Mouse (Mus musculus) spleen, adult 2 months (tissue): ENCODE results near the gene Gpatch2.

Experiments
- CTCF ChIP-seq: fragments of 200-500 bp; IDR thresholded peaks from 2 replicates; pipeline ENCODE4 v1.5.1; 2011; ENCODE audit warnings: mild to moderate bottlenecking, inconsistent platforms; ENCODE audit not compliant: insufficient read depth, insufficient read length, insufficient replicate concordance; ENCODE audit errors: extremely low read depth
- POLR2A ChIP-seq: fragments of 200-500 bp; IDR thresholded peaks from 2 replicates; pipeline ENCODE4 v1.6.1; 2011; ENCODE audit warnings: low read depth, low read length, inconsistent platforms

DNA sequence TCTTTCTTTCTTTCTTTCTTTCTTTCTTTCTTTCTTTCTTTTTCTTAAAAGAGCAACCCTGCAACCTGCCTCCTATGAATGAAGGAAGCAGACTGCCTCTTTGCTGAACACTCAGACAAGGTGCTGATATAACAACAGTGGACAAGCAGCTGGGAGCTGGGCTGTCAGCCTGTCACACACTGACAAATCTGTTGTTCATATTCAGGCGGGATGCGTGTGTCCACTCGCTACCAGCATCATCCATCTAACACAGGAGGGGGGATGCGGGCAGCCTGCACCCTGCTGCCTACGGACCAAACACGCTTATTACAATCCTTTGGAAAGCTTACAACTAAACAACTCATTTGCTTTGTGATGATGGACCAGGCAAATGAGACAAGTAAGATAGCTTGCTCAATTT, 158.2 kb downstream of the Gpatch2 start:
- TF ChIP-seq POLR2A (no peak), CTCF (no peak)
